Mouse (Mus musculus): Measurements from ENCODE around the gene Ftsj3. TPM values are rescaled to one million over a fixed set of nuclear protein-coding genes. Genes with fewer than 3 reads are reported as not detected.

Gene Ftsj3
- polyA plus RNA-seq, 1 experiment from 2014 or later: 35.3 TPM

Other genes starting within 250 kb of the Ftsj3 start
- gene Kcnh6, start 248.0 kb downstream of the Ftsj3 start, polyA plus RNA-seq (2015; fragmentation: Nextera tagmentation; extraction: Ambion mirVana): 9.2 and 16.7 TPM in 2 replicates
- 110 and 116 TPM in 2 replicates for gene Dcaf7, start 219.2 kb downstream of the Ftsj3 start, polyA plus RNA-seq (2015; fragmentation: Nextera tagmentation; extraction: Ambion mirVana)
- 7.5 and 8.9 TPM in 2 replicates for gene Taco1, start 190.0 kb downstream of the Ftsj3 start, polyA plus RNA-seq (2015; fragmentation: Nextera tagmentation; extraction: Ambion mirVana)
- gene Map3k3, start 171.5 kb downstream of the Ftsj3 start, polyA plus RNA-seq (2015; fragmentation: Nextera tagmentation; extraction: Ambion mirVana): 15.9 and 18.0 TPM in 2 replicates
- gene Gm10840, start 95.2 kb downstream of the Ftsj3 start, polyA plus RNA-seq (2015; fragmentation: Nextera tagmentation; extraction: Ambion mirVana): not detected in 2 replicates
- gene Limd2, start 95.2 kb downstream of the Ftsj3 start, polyA plus RNA-seq (2015; fragmentation: Nextera tagmentation; extraction: Ambion mirVana): 171 and 187 TPM in 2 replicates
- 32.8 and 33.5 TPM in 2 replicates for gene Strada, start 53.9 kb downstream of the Ftsj3 start, polyA plus RNA-seq (2015; fragmentation: Nextera tagmentation; extraction: Ambion mirVana)
- 96.7 and 111 TPM in 2 replicates for gene Ccdc47, start 39.7 kb downstream of the Ftsj3 start, polyA plus RNA-seq (2015; fragmentation: Nextera tagmentation; extraction: Ambion mirVana)
- gene Ddx42, start 39.2 kb downstream of the Ftsj3 start, polyA plus RNA-seq (2015; fragmentation: Nextera tagmentation; extraction: Ambion mirVana): 87.1 and 89.8 TPM in 2 replicates
- gene Psmc5, start 75 bp upstream of the Ftsj3 start, polyA plus RNA-seq (2015; fragmentation: Nextera tagmentation; extraction: Ambion mirVana): 360 and 361 TPM in 2 replicates
- 21.8 and 24.3 TPM in 2 replicates for gene Smarcd2, start 16.9 kb upstream of the Ftsj3 start, polyA plus RNA-seq (2015; fragmentation: Nextera tagmentation; extraction: Ambion mirVana)
- 0.06 and 0.12 TPM in 2 replicates for gene Tcam1, start 20.6 kb upstream of the Ftsj3 start, polyA plus RNA-seq (2015; fragmentation: Nextera tagmentation; extraction: Ambion mirVana)
- not detected in 2 replicates for gene Gh, start 45.8 kb upstream of the Ftsj3 start, polyA plus RNA-seq (2015; fragmentation: Nextera tagmentation; extraction: Ambion mirVana)
- 0.99 and 1.6 TPM in 2 replicates for gene Cd79b, start 58.7 kb upstream of the Ftsj3 start, polyA plus RNA-seq (2015; fragmentation: Nextera tagmentation; extraction: Ambion mirVana)
- gene Scn4a, start 97.2 kb upstream of the Ftsj3 start, polyA plus RNA-seq (2015; fragmentation: Nextera tagmentation; extraction: Ambion mirVana): 0.10 TPM in 1 of 2 replicates, not detected in the other
- not detected in 2 replicates for gene Prr29, start 109.4 kb upstream of the Ftsj3 start, polyA plus RNA-seq (2015; fragmentation: Nextera tagmentation; extraction: Ambion mirVana)
- 18.3 and 19.3 TPM in 2 replicates for gene Icam2, start 132.0 kb upstream of the Ftsj3 start, polyA plus RNA-seq (2015; fragmentation: Nextera tagmentation; extraction: Ambion mirVana)
- gene Ern1, start 231.8 kb upstream of the Ftsj3 start, polyA plus RNA-seq (2015; fragmentation: Nextera tagmentation; extraction: Ambion mirVana): 5.7 and 6.4 TPM in 2 replicates

Data from neural tube, embryonic 13.5 days (tissue).